Mouse (Mus musculus) spleen, adult 12 weeks (tissue): ENCODE data around the gene Tex19.1.

Experiments used
- DNase-seq: peaks from one replicate; pipeline ENCODE4 v3.0.0; 2022; ENCODE audit warnings: low spot score

Gene Tex19.1

DNA sequence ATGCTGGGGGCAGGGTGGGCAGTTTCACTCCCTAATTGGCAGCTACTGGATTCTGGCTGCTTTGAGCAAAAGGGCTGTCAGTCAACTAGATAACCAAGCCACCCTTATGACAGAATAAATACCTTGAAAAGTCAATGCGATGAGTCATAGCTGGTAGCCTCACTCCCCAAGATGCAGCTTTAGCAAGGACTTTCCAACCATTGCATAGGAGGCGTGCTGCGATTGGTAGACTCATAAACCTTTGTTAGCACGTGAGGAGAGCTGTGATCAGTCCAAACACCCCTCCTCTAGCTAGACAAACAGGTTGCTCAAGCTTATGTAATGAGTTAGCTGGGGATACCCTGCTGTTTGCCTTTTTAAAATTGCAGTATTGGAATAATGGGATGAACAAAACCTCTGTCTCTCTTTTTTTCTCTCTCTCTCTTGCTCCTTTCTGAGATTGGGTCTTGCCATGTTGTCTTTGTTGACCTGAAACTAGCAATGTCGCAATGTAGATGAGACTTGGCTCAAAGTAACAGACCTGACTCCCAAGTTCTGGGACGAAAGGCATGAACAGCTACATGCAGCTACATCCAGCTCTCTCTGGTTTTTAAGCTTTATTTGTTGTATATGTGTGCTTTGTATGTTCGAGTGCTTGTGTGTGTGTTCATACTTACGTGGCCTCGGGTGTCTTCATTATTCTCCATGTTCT is 2.5 kb upstream of the Tex19.1 start:
- DNase-seq: no peak

DNA sequence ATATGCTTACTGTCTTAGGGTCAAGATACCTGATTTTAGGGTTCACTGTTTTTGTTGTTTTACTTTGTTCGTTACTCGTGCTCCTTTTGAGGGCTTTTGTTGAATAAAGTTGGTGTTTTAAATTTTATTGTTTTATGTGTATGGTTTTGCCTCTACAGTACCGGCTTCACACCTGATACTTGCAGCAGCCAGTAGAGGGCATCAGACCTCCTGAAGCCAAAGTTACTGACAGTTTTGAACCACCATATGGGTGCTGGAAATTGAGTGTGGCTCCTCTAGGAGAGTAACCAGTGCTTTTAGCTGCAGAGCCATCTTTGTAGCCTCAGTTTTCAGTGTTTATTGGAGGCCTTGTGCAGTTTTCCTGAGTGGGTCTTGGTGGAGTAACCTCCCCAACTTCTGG is 2.2 kb downstream of the Tex19.1 start:
- no peak for DNase-seq

- DNase-seq: no peak
Observed at GRCm38 (mm10) chr11:121154203-121154602, 8.3 kb downstream of the Tex19.1 start.

DNA sequence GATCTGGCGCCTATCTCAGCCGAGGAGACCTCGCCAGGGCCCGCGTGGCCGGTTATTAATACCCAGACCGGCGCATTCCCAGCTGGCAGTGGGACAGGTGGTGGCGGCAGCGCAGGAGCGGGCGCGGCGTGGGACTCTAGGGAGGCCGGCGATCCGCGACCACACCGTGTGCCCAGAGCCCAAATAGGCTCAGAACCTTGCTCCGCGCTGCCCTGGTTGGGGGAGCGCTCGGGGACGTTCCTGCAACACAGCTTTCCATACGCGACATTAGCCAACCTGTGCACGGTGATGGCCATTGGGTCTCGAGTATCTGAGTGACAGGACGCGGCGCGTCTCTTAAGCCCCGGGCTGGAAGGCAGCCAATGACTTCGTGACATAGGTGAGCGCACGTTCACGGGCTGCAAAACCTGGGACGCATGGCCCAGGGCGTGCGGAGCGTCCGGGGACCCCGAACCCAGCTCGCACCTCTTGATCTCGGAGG is 10.5 kb downstream of the Tex19.1 start:
- no peak for DNase-seq

- no peak for DNase-seq
Observed at GRCm38 (mm10) chr11:121159971-121160370, 14.0 kb downstream of the Tex19.1 start, which contains the start of gene Uts2r. Uts2r (plus strand) TSS chr11:121160271.

DNA sequence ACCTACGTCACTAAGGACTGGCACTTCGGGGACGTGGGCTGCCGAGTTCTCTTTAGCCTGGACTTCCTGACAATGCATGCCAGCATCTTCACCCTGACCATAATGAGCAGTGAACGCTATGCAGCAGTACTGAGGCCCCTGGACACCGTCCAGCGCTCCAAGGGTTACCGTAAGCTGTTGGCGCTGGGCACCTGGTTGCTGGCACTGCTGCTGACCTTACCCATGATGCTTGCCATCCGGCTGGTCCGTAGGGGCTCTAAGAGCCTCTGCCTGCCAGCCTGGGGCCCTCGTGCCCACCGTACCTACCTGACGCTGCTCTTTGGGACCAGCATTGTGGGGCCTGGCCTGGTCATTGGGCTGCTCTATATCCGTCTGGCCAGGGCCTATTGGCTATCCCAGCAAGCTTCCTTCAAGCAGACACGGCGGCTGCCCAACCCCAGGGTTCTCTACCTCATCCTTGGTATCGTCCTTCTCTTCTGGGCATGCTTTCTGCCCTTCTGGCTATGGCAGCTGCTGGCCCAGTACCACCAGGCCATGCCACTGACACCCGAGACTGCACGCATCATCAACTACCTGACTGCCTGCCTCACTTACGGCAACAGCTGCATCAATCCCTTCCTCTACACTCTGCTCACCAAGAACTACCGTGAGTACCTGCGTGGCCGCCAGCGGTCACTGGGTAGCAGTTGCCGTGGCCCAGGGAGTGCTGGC is 14.8 kb downstream of the Tex19.1 start:
- DNase-seq: no peak

- no peak for DNase-seq
Observed at GRCm38 (mm10) chr11:121163751-121164150, 17.8 kb downstream of the Tex19.1 start.

DNA sequence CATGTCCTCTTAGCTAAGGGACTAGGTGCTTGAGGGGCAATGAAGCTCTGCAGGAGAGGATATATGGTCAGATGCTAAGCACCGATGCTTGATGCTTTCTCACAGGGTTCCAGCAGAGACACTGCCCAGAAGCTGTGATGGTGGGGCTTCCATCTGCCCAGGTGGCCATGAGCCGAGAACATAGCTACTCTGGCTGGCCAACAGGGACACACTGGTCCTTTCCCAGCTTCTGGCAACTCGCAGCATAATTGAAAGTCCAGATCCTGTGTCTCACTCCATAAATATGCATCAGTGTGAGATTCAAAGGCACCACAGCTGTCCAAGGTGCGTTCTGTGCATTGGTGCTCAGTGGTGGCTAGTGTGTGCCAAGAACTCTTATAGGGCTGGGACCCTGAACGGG is 27.3 kb downstream of the Tex19.1 start:
- no peak for DNase-seq

- DNase-seq: no peak
Observed at GRCm38 (mm10) chr11:121174234-121174633, 28.3 kb downstream of the Tex19.1 start.

DNA sequence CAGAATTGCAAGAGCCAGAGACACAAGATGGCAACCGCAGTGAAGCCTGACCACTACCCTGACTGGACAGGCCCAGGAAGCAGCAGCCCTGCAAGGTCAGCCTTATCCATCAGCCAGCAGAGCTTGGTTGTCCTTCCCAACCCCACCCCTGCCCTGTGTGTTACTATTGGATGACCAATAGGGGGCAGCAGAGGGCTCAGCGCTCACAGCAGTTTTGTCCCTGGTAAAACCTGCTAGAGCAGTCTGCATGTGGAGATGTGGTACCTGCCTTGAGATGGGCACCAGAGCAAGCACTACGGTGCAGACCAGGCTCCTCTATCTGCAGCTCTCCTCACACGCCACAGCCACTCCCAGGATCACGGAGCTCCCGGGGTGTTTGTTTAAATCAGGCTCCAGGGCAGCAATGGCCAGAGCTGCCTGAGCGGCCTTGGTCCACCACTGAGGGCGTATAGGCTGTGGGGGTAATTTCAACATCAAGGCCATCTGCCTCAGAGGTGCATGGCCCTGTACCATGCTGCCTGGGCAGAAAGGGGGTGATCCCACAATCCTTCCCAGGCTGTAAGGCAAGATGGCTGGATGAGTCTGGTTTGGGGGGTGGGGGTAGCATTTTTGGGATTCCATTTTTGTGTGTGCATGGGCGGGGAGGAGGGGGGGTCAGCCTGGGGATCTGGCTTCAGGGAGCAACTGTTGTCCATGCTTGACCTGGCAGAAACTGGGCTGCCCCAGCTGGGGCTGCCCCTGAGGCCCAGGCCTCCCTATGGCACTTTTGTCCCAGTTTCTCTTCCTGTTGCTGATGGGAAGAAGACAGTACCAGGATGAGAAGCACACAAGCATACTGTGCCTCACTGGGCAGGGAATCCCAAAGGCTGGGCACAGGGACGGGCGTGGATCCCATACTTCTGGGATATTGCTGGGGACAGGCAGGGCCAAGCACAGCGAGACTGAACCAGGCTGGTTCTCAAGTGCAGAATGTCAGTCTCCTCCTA is 30.6 kb downstream of the Tex19.1 start:
- DNase-seq: peak; percentile 39

DNA sequence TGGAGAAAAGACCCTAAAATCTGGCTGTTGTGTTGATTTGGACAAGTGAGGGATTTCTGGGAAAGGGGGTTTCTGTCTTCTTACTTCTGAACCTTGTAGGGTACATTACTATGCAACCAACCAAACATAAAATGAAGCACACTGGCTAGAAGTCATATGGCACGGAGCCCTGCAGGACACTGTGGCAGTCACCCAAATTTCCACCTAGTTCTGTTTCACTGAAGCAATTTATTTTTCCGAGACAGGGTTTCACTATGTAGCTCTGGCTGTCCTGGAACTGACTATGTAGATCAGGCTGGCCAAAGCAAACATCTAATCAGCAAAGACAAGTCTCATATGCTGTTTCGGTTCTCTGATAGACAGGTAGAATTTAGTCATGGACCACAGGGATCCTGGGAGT is 43.7 kb downstream of the Tex19.1 start:
- no peak for DNase-seq

DNA sequence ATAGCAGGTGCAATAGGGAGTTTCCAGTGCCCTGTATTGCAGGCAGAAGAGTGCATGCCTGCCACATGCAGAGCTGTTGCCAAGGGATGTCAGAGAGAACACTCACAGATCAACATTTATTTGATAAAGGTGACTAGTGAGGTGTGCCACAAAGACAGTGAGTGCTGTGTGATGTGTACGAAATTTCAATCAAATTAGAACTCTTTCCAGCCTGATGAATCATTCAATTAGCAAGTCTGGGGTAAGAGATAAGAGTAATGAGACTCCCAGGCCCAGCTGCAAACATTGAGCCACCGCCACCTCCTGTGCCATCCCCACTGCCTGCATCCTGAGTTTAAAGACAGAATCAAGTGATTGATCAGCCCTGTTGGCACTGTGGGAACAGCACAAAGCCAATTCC is 46.8 kb downstream of the Tex19.1 start:
- DNase-seq: no peak

DNA sequence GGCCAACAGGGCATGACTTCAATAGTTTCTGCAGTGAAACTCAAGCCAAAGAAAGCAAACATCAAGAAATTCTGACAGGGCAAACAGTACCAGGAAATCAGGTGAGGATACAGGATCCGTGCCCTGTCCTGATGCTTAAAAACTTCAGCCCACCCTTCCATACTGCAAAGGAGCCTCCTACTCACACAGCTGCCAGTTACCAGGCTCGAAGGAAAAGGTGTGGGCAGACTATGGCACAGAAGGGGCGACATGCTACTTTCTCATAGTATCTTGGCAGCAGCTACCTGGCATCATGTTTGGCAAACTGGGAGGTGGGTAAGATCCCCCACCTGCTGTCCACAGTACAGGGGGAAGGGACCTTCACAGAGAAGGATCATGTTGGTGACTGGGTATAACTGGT is 47.5 kb downstream of the Tex19.1 start:
- DNase-seq: no peak
